Mouse (Mus musculus) thymus, adult 2 months (tissue): ENCODE measurements around the gene Car6.

Experiments
- CTCF ChIP-seq: fragments of 200-500 bp; IDR thresholded peaks from 2 replicates; pipeline ENCODE4 v1.5.1; 2012; ENCODE audit warnings: mild to moderate bottlenecking, control low read depth, low read length, moderate library complexity, borderline replicate concordance; ENCODE audit not compliant: control insufficient read depth, poor library complexity, insufficient read depth; ENCODE audit errors: extremely low read depth
- POLR2A ChIP-seq: fragments of 200-500 bp; IDR thresholded peaks from 2 replicates; pipeline ENCODE4 v1.6.1; 2012; ENCODE audit warnings: mild to moderate bottlenecking, low read length, control low read depth, moderate library complexity; ENCODE audit not compliant: control insufficient read depth, poor library complexity, insufficient read depth; ENCODE audit errors: extremely low read depth

DNA sequence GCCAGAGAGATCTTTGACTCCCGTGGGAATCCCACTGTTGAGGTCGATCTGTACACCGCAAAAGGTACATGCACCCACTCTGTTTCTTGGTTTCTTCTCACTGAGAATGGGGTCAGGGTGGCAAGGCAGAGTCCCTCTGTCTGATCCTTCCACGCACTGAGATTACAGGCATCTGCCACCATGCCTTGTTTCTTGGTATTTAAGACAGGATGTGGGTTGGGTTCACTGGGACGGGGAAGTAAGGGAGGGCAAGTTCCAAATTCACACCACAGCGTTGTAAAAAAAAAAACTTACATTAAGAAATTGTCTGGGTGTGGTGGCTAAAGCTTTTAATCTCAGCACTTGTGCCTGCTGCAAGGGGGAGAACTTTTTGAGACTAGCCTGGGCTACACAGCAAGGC, 38.4 kb upstream of the Car6 start:
- no peak for TF ChIP-seq CTCF
- no peak for TF ChIP-seq POLR2A
